Mouse (Mus musculus): ENCODE measurements around the gene Tcam1.

- no peak for TF ChIP-seq GATA1 (IDR thresholded peaks at IDR 0.05; ENCODE audit: borderline replicate concordance, low read length)
- no peak for TF ChIP-seq FLI1 (IDR thresholded peaks at IDR 0.05; ENCODE audit: low read length)
Measured at GRCm38 (mm10) chr11:106338029-106338428, 61.6 kb downstream of the Tcam1 start.
